In the genomic region with DNA sequence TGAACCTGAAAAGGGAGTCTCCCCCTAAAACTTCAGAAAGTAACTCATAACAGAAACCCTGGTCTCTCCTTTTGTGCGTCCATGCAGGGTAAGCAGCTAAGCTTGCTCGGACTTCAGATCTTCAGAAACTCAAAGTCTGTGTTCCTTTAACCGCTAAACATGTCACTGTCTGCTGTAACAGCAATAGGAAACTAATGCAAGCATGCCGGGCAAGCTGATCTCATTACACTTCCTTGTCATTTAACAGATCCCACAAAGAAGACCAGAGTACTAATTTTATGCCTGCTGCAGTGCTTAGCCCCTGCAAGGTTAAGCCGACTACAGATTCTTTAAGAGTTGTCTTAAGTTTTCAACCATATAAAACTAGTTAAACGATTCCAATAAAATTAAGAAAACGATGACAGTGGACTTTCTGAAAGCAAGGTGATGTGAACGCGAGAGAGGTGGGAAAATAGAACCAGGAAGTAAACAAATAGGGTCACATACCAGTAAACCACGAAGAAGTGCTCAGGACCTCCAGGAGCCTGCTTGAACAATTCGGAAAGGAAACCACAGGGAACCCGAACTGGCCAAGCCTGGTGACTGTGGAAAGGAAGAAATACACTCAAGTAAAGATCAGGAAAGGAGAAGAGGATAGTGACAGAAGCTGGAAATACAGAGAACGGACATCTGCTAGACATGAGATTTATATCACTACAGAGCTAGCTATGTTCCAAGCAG, we compare ENCODE assay signal across 7 mouse cellular contexts. TPM values are rescaled to one million over a fixed set of nuclear protein-coding genes. Genes with fewer than 3 reads are reported as not detected.
DNase-seq lines count a peak whose midpoint lies in the region; ATAC-seq lines count a peak whose summit lies in the region.

No protein-coding gene starts in this region.

- H3K4me2 ChIP-seq in neural tube, embryonic 11.5 days (ENCODE audit: low read depth) = peak overlapping the region; percentile 55
- H3K4me2 ChIP-seq in heart, embryonic 16.5 days (ENCODE audit: low read depth, low read length) = peak overlapping the region; percentile 81
- H3K4me2 ChIP-seq in liver, embryonic 13.5 days = peak overlapping the region; percentile 82

- H3K4me1 ChIP-seq in neural tube, embryonic 11.5 days (ENCODE audit: control insufficient read depth, insufficient read depth, low read length) = peaks cover 5% of the 10 kb centered on the region
- peaks cover 4% of the 10 kb centered on the region for H3K4me1 ChIP-seq in heart, embryonic 16.5 days (ENCODE audit: control insufficient read depth, insufficient read depth, low read length)
- H3K4me1 ChIP-seq in liver, embryonic 13.5 days (replicated peaks) = peaks cover 30% of the 10 kb centered on the region

- 20% methylated on average over 13 of the region's 13 CpGs for WGBS in neural tube, embryonic 11.5 days
- WGBS in heart, embryonic 16.5 days = 11% methylated on average over 13 of the region's 13 CpGs
- 5% methylated on average over 13 of the region's 13 CpGs for WGBS in liver, embryonic 13.5 days (ENCODE audit: insufficient replicate concordance)

- peak overlapping the region; percentile 68 for H3K9ac ChIP-seq in neural tube, embryonic 11.5 days (ENCODE audit: low read length)
- peak overlapping the region; percentile 86 for H3K9ac ChIP-seq in heart, embryonic 16.5 days (ENCODE audit: low read length)
- peak overlapping the region; percentile 80 for H3K9ac ChIP-seq in liver, embryonic 13.5 days

- peak overlapping the region; percentile 58 for H3K4me3 ChIP-seq in neural tube, embryonic 11.5 days (ENCODE audit: low read depth, low read length)
- peak overlapping the region; percentile 76 for H3K4me3 ChIP-seq in heart, embryonic 16.5 days (ENCODE audit: low read length)
- peak overlapping the region; percentile 83 for H3K4me3 ChIP-seq in liver, embryonic 13.5 days (replicated peaks)

- H3K36me3 ChIP-seq in neural tube, embryonic 11.5 days (ENCODE audit: control insufficient read depth, insufficient read depth, low read length) = peaks cover 2% of the 10 kb centered on the region; the same call in 1 of the 2 replicates
- peaks cover 12% of the 10 kb centered on the region for H3K36me3 ChIP-seq in heart, embryonic 16.5 days (ENCODE audit: control insufficient read depth, insufficient read depth)
- H3K36me3 ChIP-seq in liver, embryonic 13.5 days = peaks cover 14% of the 10 kb centered on the region
- H3K36me3 ChIP-seq in splenic B cell, adult 2 months (ENCODE audit: control insufficient read depth, insufficient read depth, low read length, poor library complexity, severe bottlenecking) = peaks cover 1% of the 10 kb centered on the region; the same call in 1 of the 2 replicates

- no peaks in the 10 kb centered on the region for H3K27me3 ChIP-seq in neural tube, embryonic 11.5 days (ENCODE audit: control insufficient read depth, insufficient read depth, low read length)
- H3K27me3 ChIP-seq in heart, embryonic 16.5 days (ENCODE audit: control insufficient read depth, insufficient read depth, low read length) = no peaks in the 10 kb centered on the region
- H3K27me3 ChIP-seq in liver, embryonic 13.5 days = no peaks in the 10 kb centered on the region
- H3K27me3 ChIP-seq in splenic B cell, adult 2 months (ENCODE audit: control insufficient read depth, insufficient read depth, low read length, poor library complexity, severe bottlenecking) = no peaks in the 10 kb centered on the region

- H3K9me3 ChIP-seq in neural tube, embryonic 11.5 days (ENCODE audit: control insufficient read depth, low read length) = no peaks in the 10 kb centered on the region
- no peaks in the 10 kb centered on the region for H3K9me3 ChIP-seq in heart, embryonic 16.5 days (replicated peaks; ENCODE audit: control insufficient read depth, low read length)
- H3K9me3 ChIP-seq in liver, embryonic 13.5 days (replicated peaks) = no peaks in the 10 kb centered on the region

- ATAC-seq in neural tube, embryonic 11.5 days (ENCODE audit: insufficient read depth, low FRiP score, low TSS enrichment) = no peak
- no peak for ATAC-seq in heart, embryonic 16.5 days (replicated peaks; ENCODE audit: extremely low read depth, insufficient read depth, low FRiP score)
- no peak for ATAC-seq in liver, embryonic 13.5 days (ENCODE audit: low read depth)

- DNase-seq in neural tube, embryonic 11.5 days (ENCODE audit: low spot score) = no peak
- no peak for DNase-seq in neural tube, embryonic 10.5 days (ENCODE audit: extremely low spot score, low spot score)
- peak; percentile 8 for DNase-seq in c-Kit-positive CD71-positive TER-119-positive erythroid progenitor cells, embryonic 14.5 days (ENCODE audit: low spot score)
- DNase-seq in liver, embryonic 13.5 days = no peak
- DNase-seq in splenic B cell, adult 2 months (ENCODE audit: low read depth, low spot score) = peak; percentile 5
- DNase-seq in spleen, adult 12 weeks (ENCODE audit: low spot score) = no peak

- no peak overlapping the region for H3K27ac ChIP-seq in neural tube, embryonic 11.5 days (ENCODE audit: low read depth, low read length)
- H3K27ac ChIP-seq in heart, embryonic 16.5 days (ENCODE audit: low read length) = peak overlapping the region; percentile 79
- H3K27ac ChIP-seq in liver, embryonic 13.5 days = peak overlapping the region; percentile 86

RNA-seq across cellular contexts. Expression of a gene that starts 1.0 kb away (rescaled TPM):
- 35.9 and 39.0 TPM in 2 replicates for polyA plus RNA-seq in neural tube, embryonic 11.5 days (2014; fragmentation: Nextera tagmentation; extraction: Ambion mirVana)
- 31.1 and 34.8 TPM in 2 replicates for polyA plus RNA-seq in heart, embryonic 16.5 days (2015; fragmentation: Nextera tagmentation; extraction: Ambion mirVana)
- polyA plus RNA-seq in liver, embryonic 13.5 days (2015; fragmentation: Nextera tagmentation; extraction: Ambion mirVana) = 36.9 and 45.2 TPM in 2 replicates

Comparison
In these comparisons a context has a peak if more than half of its experiments do, and no peak if none do; other contexts are left out.
1. DNase-seq: peak in c-Kit-positive CD71-positive TER-119-positive erythroid progenitor cells, embryonic 14.5 days (single experiment) and splenic B cell, adult 2 months (single experiment); none in neural tube, embryonic 11.5 days (single experiment), neural tube, embryonic 10.5 days (single experiment), liver, embryonic 13.5 days (single experiment) and spleen, adult 12 weeks (single experiment).
2. Peak in every context shown above with its lines, with median percentiles within 50 percentile points of each other: H3K4me2 ChIP-seq, H3K4me3 ChIP-seq and H3K9ac ChIP-seq.